Mouse (Mus musculus) midbrain, embryonic 11.5 days (tissue): ENCODE data around the gene Ninl. TPM values are rescaled to one million over a fixed set of nuclear protein-coding genes. Genes with fewer than 3 reads are reported as not detected.
A peak's percentile ranks its signal among the peaks of the same experiment; 100 is the strongest.

Source experiments
- ATAC-seq: fragments of 200-750 bp; cut with Nextera tagmentation; 2 replicates; pipeline ENCODE4 v1.8.0; 2017; ENCODE audit warnings: moderate TSS enrichment, moderate library complexity; ENCODE audit not compliant: low FRiP score
- DNase-seq: peaks from one replicate; pipeline ENCODE4 v3.0.0; 2015; ENCODE audit warnings: low spot score; ENCODE audit errors: missing footprints
- H3K27ac ChIP-seq: fragments of 300-500 bp; sonication (generic); 2 replicates; pipeline ENCODE4 v1.5.1; 2014; ENCODE audit warnings: low read depth, low read length
- H3K27me3 ChIP-seq: fragments of 300-500 bp; sonication (generic); 2 replicates; pipeline ENCODE4 v1.6.1; 2014; ENCODE audit warnings: mild to moderate bottlenecking, low read length, moderate library complexity, mixed read lengths; ENCODE audit not compliant: control insufficient read depth, insufficient read depth
- H3K36me3 ChIP-seq: fragments of 300-500 bp; sonication (generic); 2 replicates; pipeline ENCODE4 v1.6.1; 2014; ENCODE audit warnings: mild to moderate bottlenecking, low read length, moderate library complexity, mixed read lengths; ENCODE audit not compliant: control insufficient read depth, insufficient read depth
- H3K4me1 ChIP-seq: fragments of 300-500 bp; sonication (generic); 2 replicates; pipeline ENCODE4 v1.6.1; 2014; ENCODE audit warnings: low read length; ENCODE audit not compliant: control insufficient read depth, insufficient read depth
- H3K4me2 ChIP-seq: fragments of 300-500 bp; sonication (generic); 2 replicates; pipeline ENCODE4 v1.6.1; 2014; ENCODE audit warnings: mild to moderate bottlenecking, moderate library complexity
- H3K4me3 ChIP-seq: fragments of 300-500 bp; sonication (generic); 2 replicates; pipeline ENCODE4 v1.5.1; 2014; ENCODE audit warnings: low read depth, low read length
- H3K9ac ChIP-seq: fragments of 300-500 bp; sonication (generic); 2 replicates; pipeline ENCODE4 v1.6.1; 2014; ENCODE audit warnings: low read length
- H3K9me3 ChIP-seq: fragments of 300-500 bp; sonication (generic); 2 replicates; pipeline ENCODE4 v1.6.1; 2016; ENCODE audit warnings: low read length; ENCODE audit not compliant: control insufficient read depth
- WGBS: fragments of 180-500 bp; shearing (Covaris S2); extraction: QIAGEN DNeasy Blood & Tissue Kit; methylation state at CpG from one replicate; pipeline ENCODE4 v1.1.7; 2014; 5-methylcytosine and 5-hydroxymethylcytosine counted together
- polyA plus RNA-seq: library from polyadenylated mRNA; unstranded; fragments of >200 nt; fragmentation: Nextera tagmentation; extraction: Ambion mirVana; gene quantifications from 2 replicates; pipeline ENCODE4 v1.2.1, GENCODE M21; 2014

Gene Ninl
- polyA plus RNA-seq, 1 experiment from 2014 or later: 11.6 TPM

DNA sequence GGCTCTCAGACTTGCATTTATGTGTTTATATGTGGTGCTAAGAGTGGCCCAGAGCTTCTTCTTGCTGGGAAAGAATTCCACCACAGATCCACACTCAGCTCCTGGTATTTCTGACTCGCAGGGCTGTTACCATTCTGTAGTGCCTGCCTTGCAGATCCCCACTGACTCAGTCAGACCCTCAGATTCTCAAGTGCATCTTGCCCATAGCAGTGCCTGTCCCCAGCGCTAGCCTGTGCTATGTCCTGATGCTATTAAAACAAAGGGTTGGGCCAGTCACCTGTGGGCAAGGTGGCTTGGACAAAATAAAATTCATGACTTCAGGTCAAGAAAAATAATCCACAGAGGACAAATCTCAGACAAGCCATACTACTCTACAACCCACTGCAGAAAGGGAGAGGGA, 70.0 kb downstream of the Ninl start:
- DNase-seq (no peak), ATAC-seq (no peak)
- no peak overlapping the region for H3K4me3 ChIP-seq
- peaks cover 17% of the 10 kb centered on the region for H3K36me3 ChIP-seq
- no peak overlapping the region for H3K9ac ChIP-seq
- H3K27me3 ChIP-seq: no peaks in the 10 kb centered on the region
- 86% methylated on average over 2 of the region's 2 CpGs for WGBS
- no peaks in the 10 kb centered on the region for H3K4me1 ChIP-seq
- no peak overlapping the region for H3K27ac ChIP-seq
- no peak overlapping the region for H3K4me2 ChIP-seq
- no peaks in the 10 kb centered on the region for H3K9me3 ChIP-seq

- H3K4me3 ChIP-seq: no peak overlapping the region
- H3K9ac ChIP-seq: no peak overlapping the region
- no peak for ATAC-seq
- WGBS: 90% methylated on average over 2 of the region's 2 CpGs
- H3K9me3 ChIP-seq: no peaks in the 10 kb centered on the region
- H3K36me3 ChIP-seq: peaks cover 11% of the 10 kb centered on the region
- no peaks in the 10 kb centered on the region for H3K4me1 ChIP-seq
- no peak for DNase-seq
- H3K27me3 ChIP-seq: no peaks in the 10 kb centered on the region
- H3K27ac ChIP-seq: no peak overlapping the region
- no peak overlapping the region for H3K4me2 ChIP-seq
These were observed 71.7 kb downstream of the Ninl start for GRCm38 (mm10) chr2:150967491-150967890.

GRCm38 (mm10) chr2:150965951-150966350, 73.2 kb downstream of the Ninl start:
- 93% methylated on average over 10 of the region's 10 CpGs for WGBS
- Histone ChIP-seq H3K9ac (no peak overlapping the region), H3K4me1 (no peaks in the 10 kb centered on the region), H3K27ac (no peak overlapping the region), H3K27me3 (no peaks in the 10 kb centered on the region), H3K4me3 (no peak overlapping the region), H3K9me3 (no peaks in the 10 kb centered on the region), H3K4me2 (no peak overlapping the region), H3K36me3 (peaks cover 10% of the 10 kb centered on the region)
- ATAC-seq (no peak), DNase-seq (no peak)

DNA sequence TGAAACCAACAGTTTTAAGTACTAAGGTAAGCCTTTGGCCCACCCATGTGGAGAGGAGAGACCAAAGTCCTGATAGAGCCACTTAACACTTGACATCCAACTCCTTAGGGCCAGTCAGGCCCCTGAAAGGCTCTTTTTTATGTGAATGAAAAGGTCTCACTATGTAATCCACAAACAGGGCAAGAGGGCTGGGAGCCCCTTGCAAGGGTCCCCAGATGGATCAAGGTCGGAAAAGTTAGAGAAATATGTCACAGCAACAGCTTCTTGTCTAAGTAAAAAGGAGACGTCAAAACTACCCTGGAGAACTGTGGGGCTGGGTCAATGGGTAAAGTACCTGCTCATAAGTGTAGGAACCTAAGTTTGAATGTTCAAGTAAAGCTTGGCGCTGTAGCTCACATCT, 74.5 kb downstream of the Ninl start:
- no peak overlapping the region for H3K27ac ChIP-seq
- 84% methylated on average over 3 of the region's 3 CpGs for WGBS
- no peaks in the 10 kb centered on the region for H3K27me3 ChIP-seq
- H3K4me3 ChIP-seq: no peak overlapping the region
- no peaks in the 10 kb centered on the region for H3K4me1 ChIP-seq
- no peak for DNase-seq
- no peaks in the 10 kb centered on the region for H3K9me3 ChIP-seq
- no peak for ATAC-seq
- no peak overlapping the region for H3K4me2 ChIP-seq
- no peak overlapping the region for H3K9ac ChIP-seq
- peaks cover 9% of the 10 kb centered on the region for H3K36me3 ChIP-seq

DNA sequence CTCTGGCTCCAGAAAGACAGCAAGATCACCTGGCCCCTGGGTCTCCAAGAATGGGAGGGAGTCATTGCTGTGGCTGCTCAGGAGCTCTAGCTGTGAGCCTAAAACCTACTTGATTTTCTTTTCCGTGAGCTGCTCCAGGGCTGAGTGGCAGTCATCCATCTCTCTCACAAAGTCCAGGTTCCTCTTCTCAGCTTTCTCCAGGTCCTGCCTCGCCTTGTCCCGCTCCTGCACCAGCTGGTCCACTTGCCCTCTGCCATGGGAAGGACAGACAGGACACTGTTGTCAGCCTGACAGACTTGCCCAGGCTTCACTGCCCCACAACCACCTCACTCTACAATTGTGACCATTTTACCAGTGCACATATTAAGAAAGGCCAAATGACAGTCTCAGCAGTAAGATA, 75.9 kb downstream of the Ninl start:
- H3K4me1 ChIP-seq: no peaks in the 10 kb centered on the region
- H3K27me3 ChIP-seq: no peaks in the 10 kb centered on the region
- no peak overlapping the region for H3K27ac ChIP-seq
- ATAC-seq (no peak), DNase-seq (no peak)
- H3K9ac ChIP-seq: no peak overlapping the region
- H3K4me2 ChIP-seq: no peak overlapping the region
- no peaks in the 10 kb centered on the region for H3K9me3 ChIP-seq
- H3K4me3 ChIP-seq: no peak overlapping the region
- peaks cover 13% of the 10 kb centered on the region for H3K36me3 ChIP-seq
- WGBS: 97% methylated on average over 3 of the region's 3 CpGs

DNA sequence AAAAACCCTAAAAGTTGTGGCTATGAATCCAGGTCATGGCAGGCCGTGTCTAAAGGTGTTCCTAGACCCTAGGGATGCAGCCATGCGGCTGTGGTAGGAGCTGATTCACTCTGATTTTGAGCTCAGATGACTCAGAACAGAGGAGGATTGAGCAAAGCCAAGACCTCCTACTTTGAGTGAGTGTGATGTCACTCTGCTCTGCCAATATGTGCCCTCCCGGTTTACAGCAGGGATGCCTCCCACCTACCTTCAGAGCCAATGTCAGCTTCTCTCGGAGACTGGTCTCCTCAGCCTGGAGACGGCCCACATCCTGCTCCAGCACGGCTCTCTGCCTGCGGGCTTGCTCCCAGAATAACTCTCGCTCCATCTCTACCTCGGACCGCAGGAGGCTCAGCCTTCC, 79.7 kb downstream of the Ninl start:
- Histone ChIP-seq H3K9me3 (no peaks in the 10 kb centered on the region), H3K27ac (no peak overlapping the region), H3K4me2 (no peak overlapping the region), H3K4me3 (no peak overlapping the region), H3K27me3 (no peaks in the 10 kb centered on the region), H3K4me1 (no peaks in the 10 kb centered on the region), H3K36me3 (peaks cover 13% of the 10 kb centered on the region), H3K9ac (no peak overlapping the region)
- no peak for ATAC-seq
- WGBS: 91% methylated on average over 10 of the region's 10 CpGs
- DNase-seq: no peak

GRCm38 (mm10) chr2:150955859-150956258, 83.3 kb downstream of the Ninl start:
- no peak overlapping the region for H3K27ac ChIP-seq
- H3K27me3 ChIP-seq: no peaks in the 10 kb centered on the region
- no peak overlapping the region for H3K9ac ChIP-seq
- ATAC-seq (no peak), DNase-seq (no peak)
- no peaks in the 10 kb centered on the region for H3K9me3 ChIP-seq
- H3K4me1 ChIP-seq: no peaks in the 10 kb centered on the region
- H3K4me3 ChIP-seq: no peak overlapping the region
- no peak overlapping the region for H3K4me2 ChIP-seq
- peaks cover 20% of the 10 kb centered on the region for H3K36me3 ChIP-seq
- WGBS: 70% methylated on average over 1 of the region's 1 CpGs

- Histone ChIP-seq H3K4me3 (no peak overlapping the region), H3K9ac (no peak overlapping the region), H3K9me3 (no peaks in the 10 kb centered on the region), H3K27ac (no peak overlapping the region), H3K36me3 (peaks cover 18% of the 10 kb centered on the region), H3K4me1 (no peaks in the 10 kb centered on the region), H3K4me2 (no peak overlapping the region), H3K27me3 (no peaks in the 10 kb centered on the region)
- no peak for ATAC-seq
- peak; percentile 35 for DNase-seq
- WGBS: 94% methylated on average over 2 of the region's 2 CpGs
These were observed 88.0 kb downstream of the Ninl start for GRCm38 (mm10) chr2:150951201-150951600.

- Histone ChIP-seq H3K4me2 (no peak overlapping the region), H3K27ac (no peak overlapping the region), H3K4me3 (no peak overlapping the region), H3K4me1 (no peaks in the 10 kb centered on the region), H3K36me3 (peaks cover 16% of the 10 kb centered on the region; the same call in 1 of the 2 replicates), H3K9ac (no peak overlapping the region), H3K27me3 (no peaks in the 10 kb centered on the region), H3K9me3 (no peaks in the 10 kb centered on the region)
- ATAC-seq: no peak
- DNase-seq: peak; percentile 74
- WGBS: 93% methylated on average over 6 of the region's 6 CpGs
These were observed 89.1 kb downstream of the Ninl start for GRCm38 (mm10) chr2:150950056-150950455.

DNA sequence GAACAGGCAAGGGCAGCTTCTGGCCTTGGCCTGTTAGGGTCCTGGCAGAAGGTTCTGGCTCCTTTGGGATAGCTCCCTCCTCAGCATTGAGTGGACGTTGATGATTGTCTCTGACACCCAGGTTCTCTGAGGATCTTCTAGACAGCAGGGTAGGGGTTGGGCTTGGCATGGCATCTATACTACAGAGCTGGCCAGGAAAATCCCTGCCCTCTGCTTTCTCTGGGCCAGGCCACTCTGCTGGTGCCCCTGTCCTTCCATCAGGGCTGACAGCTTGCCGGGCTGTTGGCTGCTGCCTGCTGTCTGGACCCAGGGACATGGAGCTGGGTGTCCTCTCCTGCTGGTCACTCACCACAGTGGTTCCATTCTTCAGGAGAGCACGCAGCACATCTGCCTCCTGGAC, 89.5 kb downstream of the Ninl start:
- DNase-seq: no peak
- no peak overlapping the region for H3K27ac ChIP-seq
- H3K9ac ChIP-seq: no peak overlapping the region
- ATAC-seq: no peak
- H3K36me3 ChIP-seq: peaks cover 16% of the 10 kb centered on the region; the same call in 1 of the 2 replicates
- H3K4me1 ChIP-seq: no peaks in the 10 kb centered on the region
- H3K9me3 ChIP-seq: no peaks in the 10 kb centered on the region
- WGBS: 94% methylated on average over 3 of the region's 3 CpGs
- no peak overlapping the region for H3K4me3 ChIP-seq
- H3K4me2 ChIP-seq: no peak overlapping the region
- no peaks in the 10 kb centered on the region for H3K27me3 ChIP-seq
